Mouse (Mus musculus): ENCODE data around the gene E4f1. TPM values are rescaled to one million over a fixed set of nuclear protein-coding genes. Genes with fewer than 3 reads are reported as not detected.
A peak's percentile ranks its signal among the peaks of the same experiment; 100 is the strongest.

Gene E4f1
- polyA plus RNA-seq, 1 experiment: 25.0 TPM

- peaks cover 10% of the 10 kb centered on the region for H3K4me1 ChIP-seq (ENCODE audit: control insufficient read depth, insufficient read depth, low read length)
- TF ChIP-seq POLR2A (IDR thresholded peaks at IDR 0.05; ENCODE audit: borderline replicate concordance, low read depth, low read length) (no peak), CTCF (IDR thresholded peaks at IDR 0.05; ENCODE audit: low read depth, low read length) (no peak)
- H3K27ac ChIP-seq (ENCODE audit: insufficient read depth, low read depth, low read length): no peak overlapping the region
- H3K4me3 ChIP-seq (ENCODE audit: insufficient read depth, low read length): no peak overlapping the region
Measured at GRCm38 (mm10) chr17:24483495-24483894, 13.4 kb upstream of the E4f1 start.

- Histone ChIP-seq H3K4me3 (ENCODE audit: insufficient read depth, low read length) (no peak overlapping the region), H3K4me1 (ENCODE audit: control insufficient read depth, insufficient read depth, low read length) (peaks cover 19% of the 10 kb centered on the region), H3K27ac (ENCODE audit: insufficient read depth, low read depth, low read length) (no peak overlapping the region)
- no peak for TF ChIP-seq POLR2A (IDR thresholded peaks at IDR 0.05; ENCODE audit: borderline replicate concordance, low read depth, low read length)
- TF ChIP-seq CTCF (IDR thresholded peaks at IDR 0.05; ENCODE audit: low read depth, low read length): no peak
Measured at GRCm38 (mm10) chr17:24481027-24481815, 11.1 kb upstream of the E4f1 start.

- Histone ChIP-seq H3K4me1 (ENCODE audit: control insufficient read depth, insufficient read depth, low read length) (peaks cover 19% of the 10 kb centered on the region), H3K27ac (ENCODE audit: insufficient read depth, low read depth, low read length) (peak overlapping the region; percentile 54), H3K4me3 (ENCODE audit: insufficient read depth, low read length) (no peak overlapping the region)
- TF ChIP-seq POLR2A (IDR thresholded peaks at IDR 0.05; ENCODE audit: borderline replicate concordance, low read depth, low read length): no peak
- TF ChIP-seq CTCF (IDR thresholded peaks at IDR 0.05; ENCODE audit: low read depth, low read length): no peak
Measured at GRCm38 (mm10) chr17:24480201-24480826, 10.2 kb upstream of the E4f1 start.

- TF ChIP-seq POLR2A (IDR thresholded peaks at IDR 0.05; ENCODE audit: borderline replicate concordance, low read depth, low read length): no peak
- TF ChIP-seq CTCF (IDR thresholded peaks at IDR 0.05; ENCODE audit: low read depth, low read length): no peak
- peaks cover 19% of the 10 kb centered on the region for H3K4me1 ChIP-seq (ENCODE audit: control insufficient read depth, insufficient read depth, low read length)
- H3K4me3 ChIP-seq (ENCODE audit: insufficient read depth, low read length): no peak overlapping the region
- H3K27ac ChIP-seq (ENCODE audit: insufficient read depth, low read depth, low read length): peak overlapping the region; percentile 39; the same call in 1 of the 2 replicates
Measured at GRCm38 (mm10) chr17:24479431-24479830, 9.3 kb upstream of the E4f1 start.

GRCm38 (mm10) chr17:24478663-24479380 is 8.7 kb upstream of the E4f1 start, which contains the start of gene Mlst8:
Gene Mlst8, minus strand, starts transcription at chr17:24479078.
- TF ChIP-seq CTCF (IDR thresholded peaks at IDR 0.05; ENCODE audit: low read depth, low read length) (peak; percentile 35), POLR2A (IDR thresholded peaks at IDR 0.05; ENCODE audit: borderline replicate concordance, low read depth, low read length) (no peak)
- Histone ChIP-seq H3K4me3 (ENCODE audit: insufficient read depth, low read length) (peak within 1 kb of the TSS; percentile 100), H3K4me1 (ENCODE audit: control insufficient read depth, insufficient read depth, low read length) (peaks cover 19% of the 10 kb centered on the region), H3K27ac (ENCODE audit: insufficient read depth, low read depth, low read length) (peak within 1 kb of the TSS; percentile 78)

- no peak for TF ChIP-seq CTCF (IDR thresholded peaks at IDR 0.05; ENCODE audit: low read depth, low read length)
- TF ChIP-seq POLR2A (IDR thresholded peaks at IDR 0.05; ENCODE audit: borderline replicate concordance, low read depth, low read length): no peak
- H3K27ac ChIP-seq (ENCODE audit: insufficient read depth, low read depth, low read length): no peak overlapping the region
- H3K4me1 ChIP-seq (ENCODE audit: control insufficient read depth, insufficient read depth, low read length): peaks cover 19% of the 10 kb centered on the region
- H3K4me3 ChIP-seq (ENCODE audit: insufficient read depth, low read length): peak overlapping the region; percentile 100
Measured at GRCm38 (mm10) chr17:24477985-24478600, 8.0 kb upstream of the E4f1 start.

- Histone ChIP-seq H3K4me3 (ENCODE audit: insufficient read depth, low read length) (no peak overlapping the region), H3K27ac (ENCODE audit: insufficient read depth, low read depth, low read length) (no peak overlapping the region), H3K4me1 (ENCODE audit: control insufficient read depth, insufficient read depth, low read length) (peaks cover 25% of the 10 kb centered on the region)
- TF ChIP-seq POLR2A (IDR thresholded peaks at IDR 0.05; ENCODE audit: borderline replicate concordance, low read depth, low read length): no peak
- no peak for TF ChIP-seq CTCF (IDR thresholded peaks at IDR 0.05; ENCODE audit: low read depth, low read length)
Measured at GRCm38 (mm10) chr17:24477053-24477984, 7.2 kb upstream of the E4f1 start.

- Histone ChIP-seq H3K4me1 (ENCODE audit: control insufficient read depth, insufficient read depth, low read length) (peaks cover 33% of the 10 kb centered on the region), H3K27ac (ENCODE audit: insufficient read depth, low read depth, low read length) (no peak overlapping the region), H3K4me3 (ENCODE audit: insufficient read depth, low read length) (no peak overlapping the region)
- TF ChIP-seq CTCF (IDR thresholded peaks at IDR 0.05; ENCODE audit: low read depth, low read length) (no peak), POLR2A (IDR thresholded peaks at IDR 0.05; ENCODE audit: borderline replicate concordance, low read depth, low read length) (no peak)
Measured at GRCm38 (mm10) chr17:24476022-24476776, 6.1 kb upstream of the E4f1 start.

Data from bone marrow macrophage, adult 2 months (primary cell).